Mouse (Mus musculus) limb, embryonic 14.5 days (tissue): ENCODE measurements around the gene Nacad. TPM values are rescaled to one million over a fixed set of nuclear protein-coding genes. Genes with fewer than 3 reads are reported as not detected.

ENCODE experiments used
- ATAC-seq: fragments of 200-750 bp; cut with Nextera tagmentation; 2 replicates; pipeline ENCODE4 v1.8.0; 2017; ENCODE audit warnings: low read depth, moderate number of reproducible peaks, moderate TSS enrichment; ENCODE audit not compliant: low FRiP score
- DNase-seq: peaks from one replicate; pipeline ENCODE4 v3.0.0-alpha.2; 2015; ENCODE audit warnings: low spot score
- H3K27ac ChIP-seq: fragments of 300-500 bp; sonication (generic); replicated peaks from 2 replicates; pipeline ENCODE4 v1.5.1; 2014; ENCODE audit warnings: low read depth, mild to moderate bottlenecking, low read length, moderate library complexity, mixed read lengths
- H3K27me3 ChIP-seq: fragments of 300-500 bp; sonication (generic); 2 replicates; pipeline ENCODE4 v1.6.1; 2014; ENCODE audit warnings: low read length, mixed read lengths; ENCODE audit not compliant: control insufficient read depth, insufficient read depth
- H3K36me3 ChIP-seq: fragments of 300-500 bp; sonication (generic); 2 replicates; pipeline ENCODE4 v1.6.1; 2014; ENCODE audit warnings: mild to moderate bottlenecking, low read length, moderate library complexity, mixed read lengths; ENCODE audit not compliant: control insufficient read depth, insufficient read depth
- H3K4me1 ChIP-seq: fragments of 300-500 bp; sonication (generic); 2 replicates; pipeline ENCODE4 v1.6.1; 2014; ENCODE audit warnings: antibody characterized with exemption, low read length, mixed read lengths; ENCODE audit not compliant: control insufficient read depth, insufficient read depth
- H3K4me2 ChIP-seq: fragments of 300-500 bp; sonication (generic); replicated peaks from 2 replicates; pipeline ENCODE4 v1.6.1; 2014; ENCODE audit warnings: low read depth, mild to moderate bottlenecking, low read length, moderate library complexity; ENCODE audit not compliant: severe bottlenecking
- H3K4me3 ChIP-seq: fragments of 300-500 bp; sonication (generic); replicated peaks from 2 replicates; pipeline ENCODE4 v1.5.1; 2014; ENCODE audit warnings: low read length
- H3K9ac ChIP-seq: fragments of 300-500 bp; sonication (generic); 2 replicates; pipeline ENCODE4 v1.6.1; 2014; ENCODE audit warnings: mild to moderate bottlenecking, low read depth, low read length, moderate library complexity; ENCODE audit not compliant: severe bottlenecking
- H3K9me3 ChIP-seq: fragments of 300-500 bp; sonication (generic); 2 replicates; pipeline ENCODE4 v1.6.1; 2016; ENCODE audit warnings: low read length; ENCODE audit not compliant: control insufficient read depth
- POLR2A ChIP-seq: fragments of 200-500 bp; IDR thresholded peaks from 2 replicates; pipeline ENCODE4 v1.8.0; 2012; ENCODE audit warnings: inconsistent platforms, mild to moderate bottlenecking, moderate library complexity, borderline replicate concordance; ENCODE audit not compliant: insufficient read depth, insufficient read length; ENCODE audit errors: extremely low read depth
- WGBS: fragments of 180-500 bp; shearing (Covaris S2); extraction: QIAGEN DNeasy Blood & Tissue Kit; methylation state at CpG from one replicate; pipeline ENCODE4 v1.1.7; 2014; 5-methylcytosine and 5-hydroxymethylcytosine counted together
- polyA plus RNA-seq, 2 experiments: library from polyadenylated mRNA; depleted of rRNA in 1 of 2; stranded (reverse) in 1 of 2; unstranded in 1 of 2; fragments of >200 nt; fragmentation: Nextera tagmentation in 1 of 2; extraction: Ambion mirVana in 1 of 2; gene quantifications; 2 replicates each; pipeline versions ENCODE4 v1.2.1 to v1.2.3; 2012 to 2014

The Nacad gene
- polyA plus RNA-seq, 2 experiments: 0.89 to 2.0 TPM

DNA sequence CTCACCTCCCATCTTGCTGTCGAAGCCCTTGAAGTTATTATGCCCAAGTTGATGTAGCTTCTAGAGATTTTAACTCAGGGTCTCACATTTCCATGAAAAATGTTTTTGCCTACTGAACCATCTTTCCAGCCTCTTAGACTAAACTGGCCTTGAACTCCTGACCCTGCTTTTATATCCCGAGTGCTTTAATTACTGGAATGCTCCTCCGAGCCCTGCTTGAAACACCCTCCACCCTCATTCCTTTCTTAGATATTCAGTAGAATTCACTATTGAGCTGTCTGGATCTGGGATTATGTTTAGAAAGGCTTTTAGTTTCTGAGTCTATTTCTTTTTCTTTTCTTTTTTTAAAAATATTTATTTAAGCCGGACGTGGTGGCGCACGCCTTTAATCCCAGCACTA lies 26.5 kb downstream of the Nacad start:
- Histone ChIP-seq H3K9me3 (no peaks in the 10 kb centered on the region), H3K27me3 (no peaks in the 10 kb centered on the region), H3K4me3 (no peak overlapping the region), H3K4me2 (no peak overlapping the region), H3K27ac (no peak overlapping the region), H3K36me3 (peaks cover 15% of the 10 kb centered on the region), H3K9ac (no peak overlapping the region), H3K4me1 (no peaks in the 10 kb centered on the region)
- TF ChIP-seq POLR2A: no peak
- WGBS: 87% methylated on average over 7 of the region's 7 CpGs
- ATAC-seq (no peak), DNase-seq (no peak)

DNA sequence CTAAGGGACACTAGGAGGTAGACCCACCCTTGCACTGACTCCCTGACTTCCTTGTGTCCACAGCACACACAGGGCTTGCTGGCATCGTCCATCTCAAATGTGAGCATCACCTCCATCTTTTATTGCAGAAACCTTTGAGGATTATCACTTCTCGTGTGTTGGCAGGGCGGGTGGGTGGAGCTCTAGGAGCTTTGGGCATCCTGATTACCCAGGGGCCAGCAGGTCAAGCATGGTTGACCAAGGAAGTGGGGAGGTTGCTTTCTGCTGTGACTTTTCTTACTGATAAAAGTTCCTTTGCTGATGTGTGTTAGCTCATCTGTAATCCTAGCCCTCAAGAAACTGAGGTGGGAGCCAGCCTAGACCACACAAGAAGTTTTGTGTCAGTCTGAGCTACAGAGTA lies 29.7 kb downstream of the Nacad start:
- Histone ChIP-seq H3K36me3 (peaks cover 17% of the 10 kb centered on the region), H3K27me3 (no peaks in the 10 kb centered on the region)

DNA sequence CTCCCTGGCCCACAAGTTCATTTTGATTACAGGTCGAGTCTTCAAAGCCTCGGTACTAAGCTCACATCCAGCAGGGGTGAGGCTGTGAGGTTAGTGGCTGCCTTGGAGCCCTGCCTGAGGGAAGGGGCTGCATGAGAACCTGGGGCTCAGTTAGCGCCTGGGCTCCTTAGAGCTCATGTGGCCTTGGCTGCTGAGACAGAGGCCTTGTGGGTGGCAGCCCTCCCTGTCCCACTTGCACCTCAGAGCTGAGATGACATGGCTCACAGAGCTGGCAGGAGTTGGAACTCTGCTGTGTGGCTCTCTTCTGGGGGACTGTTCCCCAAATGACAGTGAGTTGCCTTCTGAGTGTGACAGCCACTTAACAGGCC lies 36.5 kb downstream of the Nacad start:
- 43% methylated on average over 3 of the region's 3 CpGs for WGBS
- no peak for TF ChIP-seq POLR2A

More for the DNA sequence above, 29.7 kb downstream of the Nacad start:
- WGBS: 86% methylated on average over 3 of the region's 3 CpGs
- no peak overlapping the region for H3K27ac ChIP-seq
- H3K9ac ChIP-seq: no peak overlapping the region
- no peaks in the 10 kb centered on the region for H3K9me3 ChIP-seq
- H3K4me2 ChIP-seq: no peak overlapping the region
- H3K4me1 ChIP-seq: no peaks in the 10 kb centered on the region
- no peak for ATAC-seq
- DNase-seq: no peak
- H3K4me3 ChIP-seq: no peak overlapping the region
- no peak for TF ChIP-seq POLR2A

DNA sequence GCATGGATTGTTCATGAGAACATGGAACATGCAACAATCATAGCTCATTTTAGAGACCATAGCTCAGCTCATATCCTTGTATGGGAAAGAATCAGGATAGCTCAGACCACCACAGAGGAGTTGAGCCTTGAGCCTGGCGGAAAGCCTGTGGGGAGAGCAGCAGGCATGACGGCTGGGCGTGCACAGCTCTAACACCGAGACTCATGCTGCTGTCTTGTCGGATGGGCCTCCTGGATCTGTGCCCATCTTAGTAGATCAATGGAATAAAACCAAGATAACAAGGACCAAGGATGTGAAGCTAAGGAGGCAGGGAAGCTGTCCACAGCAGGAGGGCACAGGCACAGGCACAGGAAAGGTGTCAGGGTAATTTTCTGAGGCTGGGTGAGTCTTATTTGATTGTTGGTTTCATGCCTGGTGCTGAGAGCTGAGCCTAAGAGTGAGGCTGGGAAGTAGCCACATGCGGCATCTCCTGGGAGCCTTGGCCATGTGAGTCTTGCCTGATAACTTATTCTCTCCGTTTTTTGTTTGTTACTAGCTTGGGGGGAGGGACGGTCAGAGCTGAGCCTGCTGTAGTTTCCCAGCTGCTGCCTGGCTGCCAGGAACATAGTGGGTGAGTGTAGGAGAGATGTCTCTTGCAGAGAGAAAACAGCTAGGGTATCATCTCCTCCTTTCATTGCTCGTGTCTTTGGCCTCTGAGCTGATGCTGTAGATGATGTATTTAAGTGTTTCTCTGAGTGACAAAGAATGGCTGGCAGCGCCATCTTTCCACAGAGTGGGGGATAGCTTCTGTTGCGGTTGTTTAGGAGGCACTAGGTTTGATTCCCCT lies 37.1 kb downstream of the Nacad start:
- no peak for ATAC-seq
- Histone ChIP-seq H3K4me3 (no peak overlapping the region), H3K4me2 (no peak overlapping the region), H3K27me3 (no peaks in the 10 kb centered on the region), H3K27ac (no peak overlapping the region), H3K9ac (no peak overlapping the region; the same call in 1 of the 2 replicates), H3K36me3 (peaks cover 17% of the 10 kb centered on the region), H3K4me1 (no peaks in the 10 kb centered on the region), H3K9me3 (no peaks in the 10 kb centered on the region)
- no peak for DNase-seq
- TF ChIP-seq POLR2A: no peak
- WGBS: 71% methylated on average over 11 of the region's 11 CpGs

More for the DNA sequence above, 36.5 kb downstream of the Nacad start:
- Histone ChIP-seq H3K27ac (no peak overlapping the region), H3K36me3 (peaks cover 16% of the 10 kb centered on the region), H3K27me3 (no peaks in the 10 kb centered on the region), H3K4me1 (no peaks in the 10 kb centered on the region), H3K9me3 (no peaks in the 10 kb centered on the region), H3K4me3 (no peak overlapping the region), H3K9ac (no peak overlapping the region), H3K4me2 (no peak overlapping the region)
- DNase-seq (no peak), ATAC-seq (no peak)

DNA sequence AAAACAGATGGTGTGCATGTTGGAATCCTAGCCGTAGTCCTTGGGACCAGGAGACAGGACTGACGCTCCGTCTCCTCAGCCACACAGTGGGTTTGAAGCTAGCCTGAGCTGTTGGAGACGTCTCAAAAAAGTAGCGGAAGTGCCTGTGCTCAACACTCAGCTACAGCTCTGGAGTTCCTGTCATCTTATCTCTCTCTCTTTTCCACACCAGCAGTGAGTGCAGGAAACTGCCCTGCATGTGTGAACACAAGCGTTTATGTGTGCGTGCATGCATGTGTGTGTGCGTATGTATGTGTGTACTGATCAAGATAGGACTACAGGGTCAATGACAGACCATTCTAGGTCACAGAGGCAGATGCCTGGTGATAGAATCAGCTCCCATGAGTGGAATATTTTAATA lies 37.9 kb downstream of the Nacad start:
- no peak for TF ChIP-seq POLR2A
- ATAC-seq: no peak
- 91% methylated on average over 8 of the region's 8 CpGs for WGBS
- H3K4me3 ChIP-seq: no peak overlapping the region
- H3K9me3 ChIP-seq: no peaks in the 10 kb centered on the region
- H3K36me3 ChIP-seq: peaks cover 23% of the 10 kb centered on the region
- DNase-seq: no peak
- H3K4me2 ChIP-seq: no peak overlapping the region
- no peak overlapping the region for H3K9ac ChIP-seq
- no peak overlapping the region for H3K27ac ChIP-seq
- H3K27me3 ChIP-seq: no peaks in the 10 kb centered on the region
- no peaks in the 10 kb centered on the region for H3K4me1 ChIP-seq
